Mouse (Mus musculus) kidney, adult 2 months (tissue): Measurements from ENCODE around the gene Slc22a15.

ENCODE experiments used
- CTCF ChIP-seq: fragments of 200-500 bp; conservative IDR thresholded peaks from 2 replicates; pipeline ENCODE4 v1.5.1; 2011; ENCODE audit warnings: low read depth, mild to moderate bottlenecking, control low read depth, low read length, moderate library complexity, mixed read lengths; ENCODE audit not compliant: insufficient read depth, insufficient read length
- POLR2A ChIP-seq: fragments of 200-500 bp; IDR thresholded peaks from one replicate; pipeline ENCODE4 v1.6.1; 2011; ENCODE audit warnings: low read depth, low read length, control low read depth

DNA sequence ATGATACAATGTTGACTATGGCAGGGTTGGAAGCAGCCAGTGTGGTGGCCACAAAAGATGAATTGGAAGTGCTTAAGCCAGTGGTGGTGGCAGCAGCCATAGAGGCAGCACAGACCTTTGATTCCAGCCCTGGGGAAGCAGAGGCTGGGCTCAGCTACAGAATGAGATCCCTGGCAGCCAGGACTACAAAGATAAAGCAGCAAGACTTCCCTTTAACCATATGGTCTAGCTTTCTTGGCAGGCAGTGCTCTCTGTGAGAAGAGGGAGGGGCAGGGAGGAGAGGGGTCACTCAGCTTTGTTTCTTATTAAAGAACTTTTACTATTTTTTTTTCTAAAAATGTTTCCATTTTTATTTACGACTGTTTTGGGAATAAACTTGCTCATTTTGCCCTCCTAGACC lies 1.4 kb upstream of the Slc22a15 start:
- TF ChIP-seq CTCF (no peak), POLR2A (no peak)
